Mouse (Mus musculus) kidney, adult 2 months (tissue): ENCODE data around the gene Ppp3ca.

ENCODE experiments used
- CTCF ChIP-seq: fragments of 200-500 bp; conservative IDR thresholded peaks from 2 replicates; pipeline ENCODE4 v1.5.1; 2011; ENCODE audit warnings: low read depth, mild to moderate bottlenecking, control low read depth, low read length, moderate library complexity, mixed read lengths; ENCODE audit not compliant: insufficient read depth, insufficient read length
- POLR2A ChIP-seq: fragments of 200-500 bp; IDR thresholded peaks from one replicate; pipeline ENCODE4 v1.6.1; 2011; ENCODE audit warnings: low read depth, low read length, control low read depth

- TF ChIP-seq CTCF (no peak), POLR2A (no peak)
These were observed 75.5 kb downstream of the Ppp3ca start for GRCm38 (mm10) chr3:136745456-136745855.
